26 mouse cellular contexts compared by ENCODE assay signal in the genomic region with DNA sequence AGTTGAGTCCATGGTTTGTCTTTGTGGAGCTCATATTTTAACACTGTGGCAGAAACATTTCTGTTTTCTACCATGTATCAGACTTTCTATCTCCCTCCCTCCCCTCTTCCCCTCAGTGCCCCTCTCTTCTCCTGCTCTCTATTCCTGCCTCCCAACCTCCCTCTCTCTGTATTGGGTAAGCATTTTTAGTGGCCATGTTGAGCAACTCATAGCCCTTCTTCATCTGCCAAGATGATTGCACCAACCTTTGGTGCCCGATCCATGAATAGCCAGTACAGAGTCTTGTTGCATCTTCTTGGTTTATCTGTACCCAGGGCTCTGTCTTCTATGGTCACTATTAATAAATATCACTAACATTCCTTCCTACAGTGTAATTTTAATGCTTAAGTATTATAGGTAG.
A peak's percentile ranks its signal among the peaks of the same experiment; 100 is the strongest.
DNase-seq lines count a peak whose midpoint lies in the region; ATAC-seq lines count a peak whose summit lies in the region.
"Had no signal": no experiment of that assay in that cellular context is flagged by ENCODE, and none has a peak within 500 bp of the region (broad histone marks: within the 10 kb centered on the region; RNA-seq: fewer than 3 reads in every experiment).

No protein-coding gene starts in this region.

- 94% methylated on average over 1 of the region's 1 CpGs for WGBS in hindbrain, embryonic 13.5 days
- WGBS in midbrain, embryonic 14.5 days = 95% methylated on average over 1 of the region's 1 CpGs

- no peak overlapping the region for H3K4me3 ChIP-seq in hindbrain, embryonic 13.5 days
- no peak overlapping the region for H3K4me3 ChIP-seq in midbrain, embryonic 14.5 days (replicated peaks; ENCODE audit: low read depth, low read length)
- H3K4me3 ChIP-seq: embryonic facial prominence, embryonic 10.5 days; embryonic facial prominence, embryonic 12.5 days; forebrain, embryonic 10.5 days; forebrain, embryonic 12.5 days had no signal

- no peak overlapping the region for H3K9ac ChIP-seq in hindbrain, embryonic 13.5 days
- H3K9ac ChIP-seq in midbrain, embryonic 14.5 days (replicated peaks; ENCODE audit: low read length) = no peak overlapping the region
- H3K9ac ChIP-seq: embryonic facial prominence, embryonic 12.5 days; forebrain, embryonic 12.5 days had no signal

- no peaks in the 10 kb centered on the region for H3K27me3 ChIP-seq in hindbrain, embryonic 13.5 days
- H3K27me3 ChIP-seq in midbrain, embryonic 14.5 days (ENCODE audit: control insufficient read depth, insufficient read depth, low read length) = no peaks in the 10 kb centered on the region
- H3K27me3 ChIP-seq: CH12.LX; embryonic facial prominence, embryonic 12.5 days; forebrain, embryonic 12.5 days; Patski had no signal

- no peaks in the 10 kb centered on the region for H3K4me1 ChIP-seq in hindbrain, embryonic 13.5 days (replicated peaks)
- H3K4me1 ChIP-seq in midbrain, embryonic 14.5 days (ENCODE audit: control insufficient read depth, insufficient read depth, low read length) = no peaks in the 10 kb centered on the region
- H3K4me1 ChIP-seq: embryonic facial prominence, embryonic 10.5 days; embryonic facial prominence, embryonic 12.5 days; forebrain, embryonic 10.5 days; forebrain, embryonic 12.5 days had no signal

- DNase-seq in adrenal gland, postnatal 36 days = peak; percentile 1 to 3
- DNase-seq in adrenal gland, postnatal 25 days = no peak
- peak; percentile 51 for DNase-seq in adipocyte (ENCODE audit: low spot score)
- DNase-seq in gonadal fat pad, adult 2 months (ENCODE audit: low read depth) = peak; percentile 72
- no peak for DNase-seq in thymus, postnatal 0 days (ENCODE audit: low spot score)
- no peak for DNase-seq in midbrain, embryonic 14.5 days
- DNase-seq: adrenal gland, postnatal 10 days; B cell, adult 2 months; cerebellum, adult 11 months; cerebellum, adult 18-20 months; cerebellum, adult 9-10 months; cerebellum, postnatal 10 days; cerebellum, postnatal 25 days had no signal

- H3K4me2 ChIP-seq in hindbrain, embryonic 13.5 days = no peak overlapping the region
- H3K4me2 ChIP-seq in midbrain, embryonic 14.5 days (ENCODE audit: low read length) = no peak overlapping the region
- H3K4me2 ChIP-seq: embryonic facial prominence, embryonic 12.5 days; forebrain, embryonic 12.5 days had no signal

- H3K27ac ChIP-seq in hindbrain, embryonic 13.5 days = no peak overlapping the region
- no peak overlapping the region for H3K27ac ChIP-seq in midbrain, embryonic 14.5 days (replicated peaks; ENCODE audit: low read depth, low read length)
- H3K27ac ChIP-seq: embryonic facial prominence, embryonic 10.5 days; embryonic facial prominence, embryonic 12.5 days; forebrain, embryonic 10.5 days; forebrain, embryonic 12.5 days had no signal

- ATAC-seq in megakaryocyte progenitor cell, adult 5-6 weeks (replicated peaks; ENCODE audit: poor library complexity) = peak; percentile 57; the same call in 1 of the 2 replicates
- no peak for ATAC-seq in hindbrain, embryonic 13.5 days (ENCODE audit: low FRiP score)
- ATAC-seq in midbrain, embryonic 14.5 days (ENCODE audit: low FRiP score, low TSS enrichment) = no peak
- ATAC-seq: activated CD4-positive, CD25-positive, alpha-beta regulatory T cell, adult 4 months; CD4-positive, CD25-positive, alpha-beta regulatory T cell, adult 4 months; forebrain, embryonic 14.5 days; forebrain, embryonic 16.5 days; Patski had no signal

- no peaks in the 10 kb centered on the region for H3K9me3 ChIP-seq in hindbrain, embryonic 13.5 days
- H3K9me3 ChIP-seq in midbrain, embryonic 14.5 days (ENCODE audit: control insufficient read depth, low read length) = no peaks in the 10 kb centered on the region
- H3K9me3 ChIP-seq: embryonic facial prominence, embryonic 10.5 days; embryonic facial prominence, embryonic 12.5 days; forebrain, embryonic 10.5 days; forebrain, embryonic 12.5 days; G1E had no signal

- no peaks in the 10 kb centered on the region for H3K36me3 ChIP-seq in hindbrain, embryonic 13.5 days
- no peaks in the 10 kb centered on the region for H3K36me3 ChIP-seq in midbrain, embryonic 14.5 days (ENCODE audit: control insufficient read depth, insufficient read depth, low read length)
- H3K36me3 ChIP-seq: embryonic facial prominence, embryonic 10.5 days; embryonic facial prominence, embryonic 12.5 days; forebrain, embryonic 10.5 days; forebrain, embryonic 12.5 days; G1E had no signal

Comparison
In these comparisons a context has a peak if more than half of its experiments do, and no peak if none do; other contexts are left out.
1. DNase-seq: peak in adrenal gland, postnatal 36 days (2 of 2), adipocyte (single experiment) and gonadal fat pad, adult 2 months (single experiment); none in adrenal gland, postnatal 25 days (single experiment), thymus, postnatal 0 days (single experiment) and midbrain, embryonic 14.5 days (single experiment).